Mouse (Mus musculus) erythroblast, embryonic 14.5 days (primary cell): ENCODE measurements at regions not wholly inside any gene's neighbourhood (a gene's known extent, or its start where the extent isn't known, plus 50 kb on each side); places are given as distances from the start of the nearest gene placed in this dataset.

Experiments
- H3K27me3 ChIP-seq: 2 replicates; pipeline ENCODE4 v1.6.1; 2012; ENCODE audit warnings: inconsistent platforms; ENCODE audit not compliant: control insufficient read depth
- H3K36me3 ChIP-seq: 2 replicates; pipeline ENCODE4 v1.6.1; 2012; ENCODE audit warnings: mild to moderate bottlenecking, inconsistent platforms; ENCODE audit not compliant: control insufficient read depth
- H3K4me1 ChIP-seq: 2 replicates; pipeline ENCODE4 v1.6.1; 2012; ENCODE audit warnings: inconsistent platforms; ENCODE audit not compliant: control insufficient read depth
- H3K4me3 ChIP-seq: replicated peaks from 2 replicates; pipeline ENCODE3; 2012; ENCODE audit warnings: moderate library complexity, mild to moderate bottlenecking, inconsistent platforms
- H3K9me3 ChIP-seq: 2 replicates; pipeline ENCODE4 v1.6.1; 2012; ENCODE audit warnings: low read length, inconsistent platforms, mixed read lengths; ENCODE audit not compliant: control insufficient read depth
- GATA1 ChIP-seq: IDR thresholded peaks from 2 replicates; pipeline ENCODE4 v1.6.1; 2012; ENCODE audit warnings: low read length, inconsistent platforms, mixed read lengths
- TAL1 ChIP-seq: IDR thresholded peaks from 3 replicates; pipeline ENCODE4 v1.6.1; 2012; ENCODE audit warnings: low read length, inconsistent platforms, mixed read lengths

DNA sequence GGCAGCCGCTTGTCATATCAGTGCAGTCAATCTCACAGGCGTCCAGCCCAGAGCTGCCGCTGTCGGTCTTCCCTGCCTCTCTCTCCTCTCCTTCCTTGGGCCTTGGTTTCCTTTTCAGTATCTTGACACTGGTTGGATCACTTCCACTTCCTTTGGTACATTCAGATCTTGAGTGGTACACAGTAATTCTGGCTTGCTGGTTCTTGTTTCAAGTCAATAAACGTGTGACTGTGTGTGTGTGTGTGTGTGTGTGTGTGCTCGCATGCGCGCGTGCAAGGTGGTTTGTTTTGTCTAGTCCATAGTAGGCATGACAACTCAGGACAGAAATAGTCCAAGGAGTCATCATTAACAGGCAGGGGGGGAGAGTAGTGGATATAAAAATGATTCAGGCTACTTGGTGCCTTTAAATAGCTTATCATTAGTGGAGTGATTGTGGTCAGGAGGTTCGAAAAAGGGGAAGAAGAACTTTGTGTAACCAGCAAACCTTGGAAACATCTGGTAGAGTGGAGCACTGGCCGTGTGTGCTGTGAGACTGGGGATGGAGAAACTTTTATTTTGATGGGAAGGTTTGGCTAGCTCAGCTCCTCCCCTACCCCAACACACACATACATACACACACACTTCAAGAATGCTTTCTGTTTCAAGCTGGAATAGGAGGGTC, 117.1 kb upstream of the Serp2 start:
- peaks cover 18% of the 10 kb centered on the region for H3K4me1 ChIP-seq
- H3K9me3 ChIP-seq, result no peaks in the 10 kb centered on the region
- H3K27me3 ChIP-seq, result no peaks in the 10 kb centered on the region
- H3K4me3 ChIP-seq, result no peak overlapping the region
- peak; percentile 62 for TF ChIP-seq GATA1
- no peak for TF ChIP-seq TAL1
- no peaks in the 10 kb centered on the region for H3K36me3 ChIP-seq

DNA sequence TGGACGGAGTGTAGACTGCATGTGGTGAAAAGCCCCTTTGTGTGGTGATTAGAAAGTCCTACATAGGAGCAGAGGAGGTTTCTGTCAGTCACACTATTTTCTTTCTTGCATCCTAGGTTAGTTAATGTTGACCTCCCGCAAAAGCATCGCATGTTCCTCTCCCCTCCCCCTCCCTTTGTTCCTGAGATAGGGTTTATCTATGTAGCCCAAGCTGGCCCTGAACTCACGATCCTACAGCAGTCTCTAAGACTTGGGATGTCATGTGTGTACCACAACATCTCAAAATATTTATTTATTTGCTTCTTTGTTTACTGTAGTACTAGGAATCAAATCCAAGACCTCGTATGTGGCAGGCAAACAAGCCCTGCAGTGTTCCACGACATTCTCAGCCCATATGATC, 116.2 kb upstream of the Serp2 start:
- H3K36me3 ChIP-seq, result no peaks in the 10 kb centered on the region
- no peak overlapping the region for H3K4me3 ChIP-seq
- H3K27me3 ChIP-seq, result no peaks in the 10 kb centered on the region
- TF ChIP-seq TAL1 (no peak), GATA1 (no peak)
- H3K9me3 ChIP-seq, result no peaks in the 10 kb centered on the region
- peaks cover 18% of the 10 kb centered on the region for H3K4me1 ChIP-seq

DNA sequence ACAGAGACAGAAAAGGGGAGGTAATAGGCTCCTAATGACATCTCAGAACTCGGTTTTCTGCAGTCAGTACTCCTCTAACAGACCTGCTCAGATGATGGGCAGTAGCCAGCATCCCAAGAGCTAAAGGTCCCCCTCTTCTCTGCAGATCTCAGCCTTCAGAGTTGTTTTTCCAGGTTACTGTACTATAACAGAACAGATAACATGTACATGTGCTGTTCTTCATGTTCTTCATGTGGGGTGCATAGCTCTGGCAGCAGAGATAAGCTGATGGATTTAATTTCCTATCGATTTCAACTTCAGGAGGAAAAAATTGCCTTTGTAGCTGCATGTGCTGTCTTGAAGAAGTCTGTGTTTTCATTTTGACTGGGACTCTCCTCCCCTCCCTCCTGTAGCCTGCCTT, 115.8 kb upstream of the Serp2 start:
- no peaks in the 10 kb centered on the region for H3K36me3 ChIP-seq
- H3K9me3 ChIP-seq, result no peaks in the 10 kb centered on the region
- H3K4me3 ChIP-seq, result no peak overlapping the region
- no peak for TF ChIP-seq TAL1
- TF ChIP-seq GATA1, result no peak
- H3K27me3 ChIP-seq, result no peaks in the 10 kb centered on the region
- H3K4me1 ChIP-seq, result peaks cover 18% of the 10 kb centered on the region

GRCm38 (mm10) chr14:76671023-76671422, 114.3 kb upstream of the Serp2 start:
- no peaks in the 10 kb centered on the region for H3K9me3 ChIP-seq
- H3K36me3 ChIP-seq, result no peaks in the 10 kb centered on the region
- peaks cover 18% of the 10 kb centered on the region for H3K4me1 ChIP-seq
- H3K27me3 ChIP-seq, result no peaks in the 10 kb centered on the region
- TF ChIP-seq GATA1 (no peak), TAL1 (no peak)
- H3K4me3 ChIP-seq, result no peak overlapping the region

DNA sequence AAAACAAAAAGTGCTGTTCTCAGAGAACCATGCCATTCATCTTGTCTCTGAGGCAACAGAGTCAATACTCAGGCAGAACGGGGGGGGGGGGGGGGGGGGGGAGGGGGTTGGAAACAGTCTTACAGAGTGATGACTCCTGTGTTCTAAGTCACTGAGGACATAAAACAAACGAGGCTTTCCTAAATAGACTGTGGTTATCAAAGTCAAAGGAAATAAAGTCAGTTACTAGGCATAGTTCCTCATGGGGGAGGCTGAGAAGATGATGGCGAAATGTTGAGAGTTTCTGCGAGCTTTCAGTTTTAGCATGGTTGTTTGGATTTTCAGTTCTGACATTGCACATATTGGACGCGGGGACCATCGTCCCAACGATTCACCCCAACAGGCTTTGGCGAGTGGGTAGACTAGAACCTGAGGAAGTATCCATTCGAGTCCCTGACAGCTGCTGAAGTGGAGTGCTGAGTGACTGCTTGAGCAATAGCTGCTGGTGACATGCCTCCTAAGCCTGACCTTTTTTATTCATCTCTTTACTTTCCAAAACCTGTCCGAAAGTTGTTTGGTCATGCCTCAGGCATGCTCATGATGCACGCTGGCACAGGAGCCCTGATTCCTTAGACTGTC, 109.2 kb upstream of the Serp2 start:
- Histone ChIP-seq H3K4me3 (no peak overlapping the region), H3K36me3 (no peaks in the 10 kb centered on the region), H3K9me3 (no peaks in the 10 kb centered on the region), H3K4me1 (no peaks in the 10 kb centered on the region), H3K27me3 (no peaks in the 10 kb centered on the region)
- TF ChIP-seq TAL1 (no peak), GATA1 (no peak)

DNA sequence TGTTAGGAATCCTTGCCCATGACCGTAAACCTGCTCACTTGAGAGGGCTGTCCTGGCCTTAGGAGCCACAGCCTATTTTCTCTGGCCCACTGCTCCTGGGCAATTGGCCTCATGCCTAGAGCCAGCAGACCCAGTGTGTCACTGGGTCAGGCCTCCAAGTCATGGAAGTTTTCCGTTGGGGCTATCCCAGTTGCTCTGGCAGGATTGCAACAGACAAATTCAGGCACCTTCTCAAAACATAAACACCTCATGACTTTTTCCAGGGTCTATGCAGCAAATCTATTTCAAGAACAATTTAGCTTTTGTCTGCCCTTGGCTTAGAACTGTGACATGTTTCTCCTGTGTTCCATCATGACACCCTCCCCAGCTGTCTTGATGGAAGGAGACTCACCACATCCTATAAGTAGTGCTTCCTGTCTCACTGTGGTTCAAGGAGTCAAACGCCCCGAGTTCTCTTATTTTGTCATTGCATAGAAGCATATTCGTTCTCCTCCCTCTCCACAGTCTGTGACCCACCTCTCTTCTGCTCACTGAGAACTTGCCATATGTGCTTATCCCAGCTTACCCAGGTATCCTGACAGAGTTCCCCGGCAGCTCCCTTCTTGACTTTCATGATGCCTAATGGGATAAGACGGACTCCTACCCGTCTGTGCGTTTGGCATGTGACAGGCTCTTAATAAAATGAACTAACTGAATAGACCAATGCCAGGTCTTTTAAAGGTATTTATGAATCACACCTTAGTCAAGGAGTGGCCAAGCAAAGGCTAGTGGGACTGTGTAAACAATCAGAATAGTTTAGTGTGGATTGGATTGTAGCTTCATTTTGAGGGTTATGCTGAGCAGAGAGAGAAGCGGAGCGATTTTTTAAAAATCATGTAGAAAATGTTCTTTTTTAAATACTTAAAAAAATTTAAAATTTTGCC, 108.2 kb upstream of the Serp2 start:
- Histone ChIP-seq H3K36me3 (no peaks in the 10 kb centered on the region), H3K4me3 (no peak overlapping the region), H3K27me3 (no peaks in the 10 kb centered on the region), H3K4me1 (no peaks in the 10 kb centered on the region), H3K9me3 (no peaks in the 10 kb centered on the region)
- TF ChIP-seq TAL1 (no peak), GATA1 (no peak)

DNA sequence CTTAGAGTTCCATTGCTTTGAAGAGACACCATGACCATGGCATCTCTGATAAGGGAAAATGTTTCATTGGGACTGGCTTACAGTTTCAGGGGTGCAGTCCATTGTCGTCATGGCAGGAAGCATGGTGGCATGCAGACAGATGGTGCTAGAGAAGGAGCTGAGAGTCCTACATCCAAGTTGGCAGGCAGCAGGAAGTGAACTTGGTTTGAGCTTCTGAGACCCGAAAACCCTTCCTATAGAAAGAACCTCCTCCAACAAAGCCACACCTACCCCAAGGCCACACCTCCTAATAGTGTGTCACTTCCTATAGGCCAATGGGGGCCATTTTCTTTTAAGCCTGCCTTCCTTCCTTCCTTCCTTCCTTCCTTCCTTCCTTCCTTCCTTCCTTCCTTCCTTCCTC, 107.1 kb upstream of the Serp2 start:
- no peak for TF ChIP-seq TAL1
- TF ChIP-seq GATA1, result no peak
- no peaks in the 10 kb centered on the region for H3K4me1 ChIP-seq
- no peaks in the 10 kb centered on the region for H3K9me3 ChIP-seq
- no peaks in the 10 kb centered on the region for H3K36me3 ChIP-seq
- H3K4me3 ChIP-seq, result no peak overlapping the region
- H3K27me3 ChIP-seq, result no peaks in the 10 kb centered on the region

DNA sequence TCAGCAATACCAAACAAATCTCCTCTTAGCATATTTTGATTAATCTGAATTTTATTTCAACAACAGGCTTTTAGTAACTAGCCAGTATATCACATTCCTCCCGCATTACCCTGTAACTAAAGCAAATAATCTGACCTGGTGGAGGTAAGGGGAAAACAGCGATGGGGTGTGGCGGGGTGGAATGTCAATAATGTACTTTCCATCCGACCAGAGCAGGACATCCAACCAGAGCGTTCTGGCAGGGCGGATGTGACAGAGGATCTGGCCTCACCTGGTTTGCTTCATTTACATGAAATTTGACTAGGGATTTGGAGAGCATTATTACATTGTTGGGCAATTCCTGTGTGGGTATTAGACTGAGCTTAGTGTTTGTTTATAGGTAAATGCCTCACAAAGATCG, 106.2 kb upstream of the Serp2 start:
- no peak for TF ChIP-seq GATA1
- Histone ChIP-seq H3K27me3 (peaks cover 2% of the 10 kb centered on the region; the same call in 1 of the 2 replicates), H3K4me1 (no peaks in the 10 kb centered on the region), H3K9me3 (no peaks in the 10 kb centered on the region), H3K36me3 (no peaks in the 10 kb centered on the region), H3K4me3 (no peak overlapping the region)

DNA sequence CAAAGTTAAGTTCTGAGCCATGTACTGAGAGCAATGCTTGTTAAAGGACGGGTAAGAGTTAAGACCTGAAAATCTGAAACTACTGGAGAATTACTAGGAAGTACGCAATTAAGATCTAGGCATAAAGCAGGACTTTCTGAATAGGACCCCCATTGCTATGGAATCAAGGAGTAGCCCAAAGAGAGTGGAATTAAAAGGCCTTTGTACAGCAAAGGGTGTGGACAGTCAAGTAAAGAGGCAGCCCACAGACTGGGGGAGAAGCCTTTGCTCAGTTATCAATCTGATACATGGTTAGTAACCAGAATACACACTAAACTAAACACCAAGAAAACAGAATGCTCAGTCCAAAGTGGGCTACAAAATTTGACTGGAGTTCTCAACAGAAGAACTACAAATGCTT, 104.2 kb upstream of the Serp2 start:
- Histone ChIP-seq H3K9me3 (no peaks in the 10 kb centered on the region), H3K27me3 (peaks cover 2% of the 10 kb centered on the region; the same call in 1 of the 2 replicates), H3K4me3 (no peak overlapping the region), H3K4me1 (no peaks in the 10 kb centered on the region), H3K36me3 (no peaks in the 10 kb centered on the region)
- TF ChIP-seq TAL1, result no peak
- TF ChIP-seq GATA1, result no peak
